Mouse (Mus musculus) heart, embryonic 11.5 days (tissue): Measurements from ENCODE around the gene Alox12. TPM values are rescaled to one million over a fixed set of nuclear protein-coding genes. Genes with fewer than 3 reads are reported as not detected.

Experiments used
- ATAC-seq: fragments of 200-750 bp; cut with Nextera tagmentation; replicated peaks from 2 replicates; pipeline ENCODE4 v1.8.0; 2017; ENCODE audit warnings: moderate library complexity; ENCODE audit not compliant: insufficient number of reproducible peaks, low FRiP score, low TSS enrichment
- H3K27ac ChIP-seq: fragments of 300-500 bp; sonication (generic); 2 replicates; pipeline ENCODE4 v1.5.1; 2014; ENCODE audit warnings: mild to moderate bottlenecking, low read depth, low read length
- H3K27me3 ChIP-seq: fragments of 300-500 bp; sonication (generic); 2 replicates; pipeline ENCODE4 v1.6.1; 2014; ENCODE audit warnings: mild to moderate bottlenecking, low read length, mixed read lengths; ENCODE audit not compliant: control insufficient read depth, insufficient read depth
- H3K36me3 ChIP-seq: fragments of 300-500 bp; sonication (generic); 2 replicates; pipeline ENCODE4 v1.6.1; 2014; ENCODE audit warnings: mild to moderate bottlenecking, low read length, moderate library complexity, mixed read lengths; ENCODE audit not compliant: control insufficient read depth, insufficient read depth
- H3K4me1 ChIP-seq: fragments of 300-500 bp; sonication (generic); 2 replicates; pipeline ENCODE4 v1.6.1; 2014; ENCODE audit warnings: low read length; ENCODE audit not compliant: control insufficient read depth, insufficient read depth
- H3K4me2 ChIP-seq: fragments of 300-500 bp; sonication (generic); 2 replicates; pipeline ENCODE4 v1.6.1; 2014; ENCODE audit warnings: mild to moderate bottlenecking, moderate library complexity
- H3K4me3 ChIP-seq: fragments of 300-500 bp; sonication (generic); 2 replicates; pipeline ENCODE4 v1.5.1; 2014; ENCODE audit warnings: low read depth, low read length
- H3K9ac ChIP-seq: fragments of 300-500 bp; sonication (generic); 2 replicates; pipeline ENCODE4 v1.6.1; 2014; ENCODE audit warnings: mild to moderate bottlenecking, low read depth, low read length, moderate library complexity
- H3K9me3 ChIP-seq: fragments of 300-500 bp; sonication (generic); replicated peaks from 2 replicates; pipeline ENCODE4 v1.6.1; 2016; ENCODE audit warnings: low read length; ENCODE audit not compliant: control insufficient read depth
- WGBS: fragments of 180-500 bp; shearing (Covaris S2); extraction: QIAGEN DNeasy Blood & Tissue Kit; methylation state at CpG from one replicate; pipeline ENCODE4 v1.1.7; 2014; ENCODE audit not compliant: insufficient replicate concordance; 5-methylcytosine and 5-hydroxymethylcytosine counted together
- polyA plus RNA-seq: library from polyadenylated mRNA; unstranded; fragments of >200 nt; fragmentation: Nextera tagmentation; extraction: Ambion mirVana; gene quantifications from 2 replicates; pipeline ENCODE4 v1.2.1, GENCODE M21; 2014

Alox12 gene
- polyA plus RNA-seq, 1 experiment from 2014 or later, result 5.8 TPM

DNA sequence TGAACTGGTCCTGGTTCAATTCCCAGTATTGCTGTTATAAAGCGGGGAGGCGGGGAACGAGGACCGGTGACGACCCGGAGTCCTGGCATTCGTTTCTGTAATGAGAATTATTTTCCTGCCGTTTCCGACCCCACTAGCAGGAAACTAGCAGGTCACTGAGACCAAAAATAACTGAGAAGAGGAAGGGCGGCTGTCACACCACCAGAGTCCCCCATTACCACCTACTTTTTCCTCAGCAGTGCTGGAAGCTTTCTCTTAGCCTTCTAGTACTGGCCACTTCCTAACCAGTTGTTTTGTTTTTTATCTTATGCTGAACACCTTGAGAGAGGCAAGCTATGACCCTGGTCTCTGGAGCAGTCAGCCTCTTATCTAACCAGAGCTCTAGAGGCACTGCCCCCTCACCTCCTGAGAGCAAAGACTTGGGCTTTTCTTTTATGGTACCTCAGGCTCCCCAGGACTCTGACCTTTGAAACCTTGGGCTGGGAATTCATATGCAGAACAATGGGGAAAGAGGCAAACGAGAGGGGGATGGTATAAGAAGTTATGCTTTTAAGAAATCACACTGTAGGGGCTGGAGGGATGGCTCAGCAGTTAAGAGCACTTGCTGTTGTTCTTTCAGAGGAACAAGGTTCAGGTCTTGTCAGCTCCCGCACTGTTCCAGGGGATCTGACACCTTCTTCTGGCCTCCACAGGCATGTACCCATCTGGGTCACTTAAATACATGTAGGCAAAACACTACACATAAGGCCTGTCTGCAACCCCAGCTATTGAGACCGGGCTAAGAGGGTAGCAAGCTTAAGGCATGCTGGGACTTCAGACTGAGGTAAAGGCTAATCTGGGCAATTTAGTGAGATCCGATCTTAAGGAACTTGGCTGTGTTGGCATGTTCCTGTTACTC is 33.3 kb downstream of the Alox12 start:
- Histone ChIP-seq H3K9me3 (no peaks in the 10 kb centered on the region), H3K27ac (peak overlapping the region; percentile 95), H3K36me3 (no peaks in the 10 kb centered on the region), H3K4me1 (peaks cover 25% of the 10 kb centered on the region), H3K4me2 (peak overlapping the region; percentile 83), H3K4me3 (peak overlapping the region; percentile 49), H3K9ac (peak overlapping the region; percentile 80), H3K27me3 (peaks cover 33% of the 10 kb centered on the region)
- 10% methylated on average over 14 of the region's 14 CpGs for WGBS
- peak; percentile 56 for ATAC-seq

DNA sequence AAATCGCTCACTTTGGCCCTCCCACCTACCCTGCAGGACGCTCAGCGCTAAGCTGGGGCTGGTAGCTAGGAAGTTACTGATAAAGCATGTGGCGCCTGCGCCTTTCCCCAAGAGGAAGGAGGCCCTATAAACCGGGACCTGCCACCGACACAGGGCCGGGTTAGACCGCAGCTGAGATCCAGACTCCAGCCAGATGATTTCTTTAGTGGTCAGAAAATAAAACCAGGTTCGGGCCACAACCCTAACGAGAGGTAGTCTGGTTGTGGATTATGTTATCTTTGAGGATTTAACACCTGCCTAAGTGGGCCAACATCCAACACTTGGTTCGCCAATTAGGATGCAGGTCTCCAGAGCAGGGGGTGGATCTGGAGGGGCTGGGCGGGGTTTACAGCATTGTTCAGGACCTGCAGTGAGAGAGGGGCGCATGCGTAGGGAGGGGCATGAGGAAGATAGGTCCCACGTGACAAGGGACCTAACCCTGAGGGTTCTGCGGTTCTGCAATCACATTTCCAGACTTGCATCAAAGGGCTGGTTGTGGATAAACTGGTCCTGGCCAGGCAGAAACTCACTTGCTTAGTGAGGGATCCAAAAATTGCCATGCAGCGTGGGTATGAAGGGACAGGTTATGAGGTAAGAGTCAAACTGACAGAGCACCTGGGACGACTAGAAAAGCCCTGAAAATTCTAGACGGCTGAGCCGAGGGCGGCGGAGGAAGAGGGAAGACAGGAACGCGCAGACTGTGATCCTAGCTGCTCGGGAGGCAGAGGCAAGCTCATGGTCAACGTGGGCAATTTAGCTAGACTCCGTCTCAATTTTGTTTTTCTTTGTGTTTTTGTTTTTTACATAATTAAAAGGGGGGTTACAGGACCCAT is 34.2 kb downstream of the Alox12 start, which contains the start of gene Slc16a13:
Slc16a13 (minus strand) TSS at position 334 of the 872 bp plus-strand sequence.
- H3K27me3 ChIP-seq, result peaks cover 34% of the 10 kb centered on the region
- no peaks in the 10 kb centered on the region for H3K36me3 ChIP-seq
- peak within 1 kb of the TSS; percentile 83 for H3K4me2 ChIP-seq
- H3K27ac ChIP-seq, result peak within 1 kb of the TSS; percentile 95
- no peaks in the 10 kb centered on the region for H3K9me3 ChIP-seq
- peak within 1 kb of the TSS; percentile 49 for H3K4me3 ChIP-seq
- peak within 1 kb of the TSS; percentile 80 for H3K9ac ChIP-seq
- ATAC-seq, result peak; percentile 89
- WGBS, result under 1% methylated on average over 28 of the region's 28 CpGs
- peaks cover 18% of the 10 kb centered on the region; the same call in 1 of the 2 replicates for H3K4me1 ChIP-seq

DNA sequence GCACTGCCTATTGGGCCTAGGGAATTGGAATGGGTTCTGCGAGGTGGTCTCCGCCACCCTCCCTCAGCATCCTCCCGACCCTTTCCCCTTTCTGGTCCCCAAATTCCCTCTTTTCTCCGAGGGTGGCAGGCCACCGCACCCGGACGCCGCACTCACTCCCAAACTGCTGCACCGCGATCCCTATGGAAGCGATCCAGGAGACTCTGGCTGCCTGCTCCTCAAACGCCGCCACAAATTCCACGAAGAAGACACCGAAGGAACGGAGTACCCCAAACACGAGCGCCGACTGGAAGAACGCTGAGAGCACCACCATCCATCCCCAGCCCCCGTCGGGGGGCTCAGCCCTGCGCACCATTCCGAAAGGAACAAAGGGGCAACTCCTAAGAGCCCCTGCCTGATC is 34.8 kb downstream of the Alox12 start:
- peak overlapping the region; percentile 83 for H3K4me2 ChIP-seq
- peak overlapping the region; percentile 95 for H3K27ac ChIP-seq
- peak overlapping the region; percentile 49 for H3K4me3 ChIP-seq
- peak overlapping the region; percentile 80 for H3K9ac ChIP-seq
- 2% methylated on average over 23 of the region's 24 CpGs for WGBS
- H3K36me3 ChIP-seq, result no peaks in the 10 kb centered on the region
- peaks cover 15% of the 10 kb centered on the region; the same call in 1 of the 2 replicates for H3K4me1 ChIP-seq
- no peak for ATAC-seq
- no peaks in the 10 kb centered on the region for H3K9me3 ChIP-seq
- H3K27me3 ChIP-seq, result peaks cover 34% of the 10 kb centered on the region

DNA sequence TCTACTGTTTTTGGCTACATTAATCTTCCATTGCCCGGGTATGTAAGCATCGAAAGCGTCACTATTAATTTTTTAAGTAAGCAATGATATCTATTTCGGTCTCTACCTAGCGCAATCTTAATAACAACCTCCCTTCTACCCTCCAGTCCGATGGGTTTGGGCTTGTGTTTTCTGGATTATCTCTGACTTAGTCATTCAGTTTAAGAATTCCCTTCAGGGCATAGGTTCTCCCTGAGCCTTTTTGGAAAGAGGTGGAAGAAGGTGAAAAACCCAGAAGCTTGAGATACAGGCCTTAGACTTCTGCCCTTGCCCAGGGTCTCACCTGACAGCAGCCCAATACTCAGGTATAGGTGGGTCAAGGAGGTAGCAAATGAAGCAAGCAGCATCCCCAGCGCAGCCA is 35.3 kb downstream of the Alox12 start:
- no peaks in the 10 kb centered on the region for H3K36me3 ChIP-seq
- H3K27ac ChIP-seq, result peak overlapping the region; percentile 95; the same call in 1 of the 2 replicates
- WGBS, result 58% methylated on average over 7 of the region's 7 CpGs
- no peaks in the 10 kb centered on the region for H3K9me3 ChIP-seq
- H3K4me2 ChIP-seq, result peak overlapping the region; percentile 83
- peak overlapping the region; percentile 49 for H3K4me3 ChIP-seq
- peak overlapping the region; percentile 80 for H3K9ac ChIP-seq
- H3K27me3 ChIP-seq, result peaks cover 34% of the 10 kb centered on the region
- peaks cover 18% of the 10 kb centered on the region for H3K4me1 ChIP-seq
- ATAC-seq, result no peak

DNA sequence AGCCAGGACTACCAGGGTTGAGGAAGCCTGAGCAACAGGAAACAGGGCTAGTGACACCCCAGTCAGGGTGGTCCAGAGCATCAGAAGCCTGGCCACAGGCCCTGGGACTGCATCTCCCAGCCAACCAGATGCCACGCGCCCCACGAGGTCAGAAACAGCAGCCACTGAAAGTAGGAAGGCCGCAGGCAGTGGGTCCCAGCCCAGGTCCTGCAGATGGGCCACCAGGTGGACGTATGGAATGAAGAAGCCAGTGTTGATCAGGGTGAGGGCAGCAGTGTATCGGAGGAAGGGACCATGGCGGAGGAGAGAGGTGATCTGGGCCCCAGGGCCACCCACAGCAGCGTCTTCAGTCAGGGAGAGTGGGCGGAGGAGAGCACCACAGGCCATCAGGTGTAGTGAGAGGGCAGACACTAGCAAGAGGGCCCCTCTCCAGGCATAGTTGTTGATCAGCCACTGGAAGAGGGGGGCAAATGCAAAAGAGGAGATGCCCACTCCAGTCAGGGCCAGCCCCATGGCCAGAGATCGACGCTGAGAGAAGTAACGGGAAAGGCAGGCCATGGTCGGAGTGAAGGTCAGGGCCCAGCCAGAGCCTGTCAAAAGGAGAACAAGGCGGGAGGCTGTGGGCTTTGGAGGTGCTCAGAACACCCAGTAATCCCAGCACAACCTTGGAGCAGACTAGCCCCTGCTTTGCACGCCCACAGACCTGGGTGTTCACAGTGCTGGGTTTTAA is 36.2 kb downstream of the Alox12 start:
- Histone ChIP-seq H3K27ac (no peak overlapping the region), H3K27me3 (peaks cover 44% of the 10 kb centered on the region), H3K4me3 (no peak overlapping the region), H3K4me2 (peak overlapping the region; percentile 83), H3K9ac (no peak overlapping the region), H3K9me3 (no peaks in the 10 kb centered on the region), H3K36me3 (no peaks in the 10 kb centered on the region), H3K4me1 (peaks cover 27% of the 10 kb centered on the region)
- no peak for ATAC-seq
- WGBS, result 87% methylated on average over 15 of the region's 15 CpGs

DNA sequence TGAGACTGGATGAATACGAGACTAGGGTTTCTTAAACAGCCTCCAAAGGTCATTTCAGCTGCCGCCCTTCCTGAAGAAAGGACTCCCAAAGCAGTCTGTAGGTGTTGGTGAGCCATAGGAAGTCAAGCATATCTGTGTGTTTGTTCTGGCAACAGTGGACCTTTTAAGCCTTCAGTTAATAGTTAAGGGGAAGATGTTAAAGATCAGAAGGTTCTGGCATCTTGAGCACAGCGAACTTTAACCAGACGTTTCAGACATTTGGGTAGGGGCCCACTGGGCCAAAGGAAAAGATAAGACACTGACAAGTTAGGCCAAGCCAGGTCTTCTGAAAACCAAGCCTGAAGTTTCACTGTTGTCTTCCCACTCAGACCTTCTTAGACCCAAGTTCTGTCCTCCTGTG is 37.1 kb downstream of the Alox12 start:
- Histone ChIP-seq H3K27me3 (peaks cover 52% of the 10 kb centered on the region), H3K4me3 (no peak overlapping the region), H3K4me2 (no peak overlapping the region), H3K27ac (no peak overlapping the region), H3K9me3 (no peaks in the 10 kb centered on the region), H3K9ac (no peak overlapping the region), H3K36me3 (no peaks in the 10 kb centered on the region), H3K4me1 (peaks cover 29% of the 10 kb centered on the region)
- 63% methylated on average over 4 of the region's 4 CpGs for WGBS
- ATAC-seq, result no peak

DNA sequence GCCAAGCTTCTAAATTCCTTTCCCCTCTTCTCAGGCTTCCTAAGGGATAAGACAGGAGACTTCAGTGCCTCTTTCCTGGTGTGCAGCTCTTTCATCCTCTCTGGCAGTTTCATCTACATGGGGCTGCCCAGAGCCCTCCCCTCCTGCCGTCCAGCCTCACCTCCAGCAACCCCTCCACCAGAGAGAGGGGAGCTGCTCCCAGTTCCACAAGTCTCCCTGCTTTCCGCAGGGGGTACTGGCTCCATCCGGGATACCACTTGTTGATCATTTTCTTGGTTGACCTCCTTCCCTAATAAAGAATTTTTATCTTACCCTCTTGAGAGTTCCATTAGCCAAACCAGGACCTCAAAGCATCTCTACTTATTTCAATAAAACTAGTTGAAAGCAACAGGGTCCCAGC is 39.0 kb downstream of the Alox12 start:
- Histone ChIP-seq H3K27ac (no peak overlapping the region), H3K27me3 (peaks cover 57% of the 10 kb centered on the region), H3K4me1 (peaks cover 21% of the 10 kb centered on the region), H3K4me3 (no peak overlapping the region), H3K9ac (no peak overlapping the region), H3K4me2 (no peak overlapping the region), H3K36me3 (no peaks in the 10 kb centered on the region), H3K9me3 (no peaks in the 10 kb centered on the region)
- WGBS, result 47% methylated on average over 3 of the region's 3 CpGs
- ATAC-seq, result no peak

DNA sequence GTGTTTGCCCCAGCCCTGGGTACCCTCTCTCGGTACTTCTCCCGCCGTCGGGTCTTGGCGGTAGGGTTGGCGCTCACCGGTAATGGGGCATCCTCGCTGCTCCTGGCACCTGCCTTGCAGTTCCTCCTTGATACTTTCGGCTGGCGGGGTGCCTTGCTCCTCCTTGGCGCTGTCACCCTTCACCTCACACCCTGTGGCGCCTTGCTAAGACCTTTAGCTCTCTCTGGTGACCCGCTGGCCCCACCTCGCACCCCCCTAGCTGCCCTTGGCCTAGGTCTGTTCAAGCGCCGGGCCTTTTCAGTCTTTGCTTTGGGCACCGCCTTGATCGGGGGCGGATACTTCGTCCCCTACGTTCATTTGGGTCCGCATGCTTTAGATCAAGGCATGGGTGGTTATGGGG is 39.9 kb downstream of the Alox12 start:
- peaks cover 57% of the 10 kb centered on the region for H3K27me3 ChIP-seq
- ATAC-seq, result no peak
- 12% methylated on average over 22 of the region's 22 CpGs for WGBS
- H3K27ac ChIP-seq, result no peak overlapping the region
- no peaks in the 10 kb centered on the region for H3K36me3 ChIP-seq
- H3K9me3 ChIP-seq, result no peaks in the 10 kb centered on the region
- H3K4me3 ChIP-seq, result no peak overlapping the region
- no peak overlapping the region for H3K9ac ChIP-seq
- H3K4me2 ChIP-seq, result peak overlapping the region; percentile 72; the same call in 1 of the 2 replicates
- H3K4me1 ChIP-seq, result peaks cover 20% of the 10 kb centered on the region
